Mouse (Mus musculus): Measurements from ENCODE around the gene Mr1. TPM values are rescaled to one million over a fixed set of nuclear protein-coding genes. Genes with fewer than 3 reads are reported as not detected.

Gene Mr1
- polyA plus RNA-seq, 1 experiment from 2014 or later: 1.3 TPM

GRCm38 (mm10) chr1:155124397-155124796 is 22.2 kb downstream of the Mr1 start:
- no peaks in the 10 kb centered on the region for H3K36me3 ChIP-seq
- H3K4me3 ChIP-seq: no peak overlapping the region
- H3K27ac ChIP-seq (replicated peaks): no peak overlapping the region
- no peak overlapping the region for H3K4me2 ChIP-seq
- no peaks in the 10 kb centered on the region for H3K9me3 ChIP-seq
- no peak for ATAC-seq (ENCODE audit: low read depth)
- no peaks in the 10 kb centered on the region for H3K4me1 ChIP-seq (replicated peaks)
- no peak overlapping the region for H3K9ac ChIP-seq
- WGBS: 93% methylated on average over 5 of the region's 5 CpGs
- H3K27me3 ChIP-seq: no peaks in the 10 kb centered on the region

- Histone ChIP-seq H3K4me3 (no peak overlapping the region), H3K27ac (replicated peaks) (no peak overlapping the region), H3K9me3 (no peaks in the 10 kb centered on the region), H3K9ac (no peak overlapping the region), H3K4me2 (no peak overlapping the region), H3K27me3 (no peaks in the 10 kb centered on the region), H3K36me3 (no peaks in the 10 kb centered on the region), H3K4me1 (replicated peaks) (no peaks in the 10 kb centered on the region)
- ATAC-seq (ENCODE audit: low read depth): no peak
- 84% methylated on average over 21 of the region's 21 CpGs for WGBS
Observed at GRCm38 (mm10) chr1:155121977-155122939, 24.4 kb downstream of the Mr1 start.

DNA sequence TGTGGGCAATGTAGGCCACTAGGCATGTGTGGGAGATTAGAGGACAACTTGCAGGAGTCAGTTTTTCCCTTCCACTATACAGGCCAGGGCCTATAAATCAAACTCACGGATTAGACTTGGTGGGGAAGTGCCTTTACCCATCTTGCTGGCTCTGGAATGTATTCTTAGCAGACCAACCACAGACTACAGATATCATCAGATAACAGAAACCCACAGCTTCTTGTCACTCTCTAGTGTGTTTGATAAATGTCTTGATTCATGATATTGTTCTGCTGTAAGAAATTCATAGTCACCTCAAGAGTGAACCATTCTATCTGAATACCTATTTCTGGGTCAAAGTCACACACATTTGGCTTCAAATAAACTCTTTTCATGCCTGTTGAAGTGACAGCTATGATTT is 26.9 kb downstream of the Mr1 start:
- Histone ChIP-seq H3K36me3 (no peaks in the 10 kb centered on the region), H3K4me1 (replicated peaks) (no peaks in the 10 kb centered on the region), H3K27me3 (no peaks in the 10 kb centered on the region), H3K9me3 (no peaks in the 10 kb centered on the region), H3K4me2 (no peak overlapping the region), H3K4me3 (no peak overlapping the region), H3K9ac (no peak overlapping the region), H3K27ac (replicated peaks) (no peak overlapping the region)
- WGBS: 54% methylated on average over 1 of the region's 1 CpGs
- no peak for ATAC-seq (ENCODE audit: low read depth)

DNA sequence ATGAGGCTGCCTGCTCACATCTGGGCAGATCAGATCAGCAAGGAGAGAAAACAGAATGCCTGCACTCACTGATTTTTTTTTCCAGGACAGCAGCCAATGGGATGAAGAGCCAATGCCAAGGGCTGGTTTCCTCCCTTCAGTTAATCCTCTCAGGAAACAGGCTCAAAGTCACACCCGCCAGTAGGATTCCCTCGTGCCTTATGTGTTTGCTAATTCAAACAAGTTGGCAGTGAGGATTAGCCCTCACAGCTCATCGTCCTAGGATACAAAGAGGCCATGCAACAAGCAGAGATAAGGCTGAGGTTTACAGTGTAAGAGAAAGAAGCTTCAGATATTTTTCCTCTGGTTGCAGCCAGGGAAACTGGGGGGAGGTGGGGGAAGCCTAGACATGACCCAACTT is 32.7 kb downstream of the Mr1 start:
- Histone ChIP-seq H3K36me3 (no peaks in the 10 kb centered on the region), H3K27me3 (no peaks in the 10 kb centered on the region), H3K27ac (replicated peaks) (no peak overlapping the region), H3K4me2 (no peak overlapping the region), H3K4me1 (replicated peaks) (peaks cover 25% of the 10 kb centered on the region), H3K9ac (no peak overlapping the region), H3K4me3 (no peak overlapping the region), H3K9me3 (no peaks in the 10 kb centered on the region)
- ATAC-seq (ENCODE audit: low read depth): no peak
- 38% methylated on average over 3 of the region's 3 CpGs for WGBS

GRCm38 (mm10) chr1:155112875-155113274 is 33.7 kb downstream of the Mr1 start:
- Histone ChIP-seq H3K27me3 (no peaks in the 10 kb centered on the region), H3K27ac (replicated peaks) (no peak overlapping the region), H3K4me3 (no peak overlapping the region), H3K4me2 (no peak overlapping the region), H3K9ac (no peak overlapping the region), H3K9me3 (no peaks in the 10 kb centered on the region), H3K4me1 (replicated peaks) (peaks cover 29% of the 10 kb centered on the region), H3K36me3 (no peaks in the 10 kb centered on the region)
- WGBS: 91% methylated on average over 1 of the region's 1 CpGs
- no peak for ATAC-seq (ENCODE audit: low read depth)

GRCm38 (mm10) chr1:155112118-155112517 is 34.5 kb downstream of the Mr1 start:
- no peak for ATAC-seq (ENCODE audit: low read depth)

DNA sequence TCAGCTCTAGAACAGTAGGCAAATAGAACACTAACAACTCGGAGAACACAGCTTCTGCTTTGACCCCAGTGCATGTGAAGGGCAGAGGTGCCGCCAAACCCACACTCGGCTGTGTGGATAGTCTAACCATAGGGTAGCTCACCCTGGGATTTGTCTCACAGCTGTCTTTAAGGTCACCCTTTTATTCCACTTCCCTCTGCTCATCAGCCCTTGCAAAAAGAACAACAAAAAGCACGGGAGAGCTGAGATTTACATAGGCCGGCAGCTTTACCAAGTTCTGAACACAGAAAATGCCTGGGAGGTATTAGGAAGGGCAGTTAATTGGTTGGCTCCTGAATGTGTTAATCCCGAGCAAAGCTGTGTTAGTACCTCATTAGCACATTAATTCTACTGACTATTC is 35.1 kb downstream of the Mr1 start:
- H3K27ac ChIP-seq (replicated peaks): no peak overlapping the region
- H3K4me3 ChIP-seq: no peak overlapping the region
- WGBS: 20% methylated on average over 6 of the region's 6 CpGs
- H3K27me3 ChIP-seq: no peaks in the 10 kb centered on the region
- no peak overlapping the region for H3K4me2 ChIP-seq
- peaks cover 29% of the 10 kb centered on the region for H3K4me1 ChIP-seq (replicated peaks)
- no peaks in the 10 kb centered on the region for H3K36me3 ChIP-seq
- H3K9me3 ChIP-seq: no peaks in the 10 kb centered on the region
- H3K9ac ChIP-seq: no peak overlapping the region
- no peak for ATAC-seq (ENCODE audit: low read depth)

More at GRCm38 (mm10) chr1:155112118-155112517, 34.5 kb downstream of the Mr1 start:
- no peak overlapping the region for H3K4me3 ChIP-seq
- H3K27me3 ChIP-seq: no peaks in the 10 kb centered on the region
- 63% methylated on average over 4 of the region's 4 CpGs for WGBS
- no peaks in the 10 kb centered on the region for H3K36me3 ChIP-seq
- H3K9me3 ChIP-seq: no peaks in the 10 kb centered on the region
- H3K27ac ChIP-seq (replicated peaks): no peak overlapping the region
- no peak overlapping the region for H3K4me2 ChIP-seq
- H3K9ac ChIP-seq: no peak overlapping the region
- H3K4me1 ChIP-seq (replicated peaks): peaks cover 29% of the 10 kb centered on the region

GRCm38 (mm10) chr1:155109387-155110350 is 36.9 kb downstream of the Mr1 start:
- Histone ChIP-seq H3K4me1 (replicated peaks) (peaks cover 29% of the 10 kb centered on the region), H3K27ac (replicated peaks) (peak overlapping the region; percentile 59), H3K9me3 (no peaks in the 10 kb centered on the region), H3K4me3 (no peak overlapping the region), H3K4me2 (no peak overlapping the region), H3K9ac (peak overlapping the region; percentile 49), H3K27me3 (no peaks in the 10 kb centered on the region), H3K36me3 (no peaks in the 10 kb centered on the region)
- no peak for ATAC-seq (ENCODE audit: low read depth)
- WGBS: 26% methylated on average over 18 of the region's 18 CpGs

GRCm38 (mm10) chr1:155108412-155108811 is 38.2 kb downstream of the Mr1 start:
- peaks cover 29% of the 10 kb centered on the region for H3K4me1 ChIP-seq (replicated peaks)
- no peaks in the 10 kb centered on the region for H3K9me3 ChIP-seq
- no peak overlapping the region for H3K4me3 ChIP-seq
- H3K36me3 ChIP-seq: no peaks in the 10 kb centered on the region
- no peak for ATAC-seq (ENCODE audit: low read depth)
- 40% methylated on average over 4 of the region's 4 CpGs for WGBS
- no peak overlapping the region for H3K4me2 ChIP-seq
- no peak overlapping the region for H3K27ac ChIP-seq (replicated peaks)
- H3K27me3 ChIP-seq: no peaks in the 10 kb centered on the region
- no peak overlapping the region for H3K9ac ChIP-seq

- H3K9ac ChIP-seq: no peak overlapping the region
- no peaks in the 10 kb centered on the region for H3K27me3 ChIP-seq
- WGBS: 59% methylated on average over 5 of the region's 5 CpGs
- no peaks in the 10 kb centered on the region for H3K9me3 ChIP-seq
- no peak for ATAC-seq (ENCODE audit: low read depth)
- no peaks in the 10 kb centered on the region for H3K36me3 ChIP-seq
- H3K4me3 ChIP-seq: no peak overlapping the region
- peaks cover 29% of the 10 kb centered on the region for H3K4me1 ChIP-seq (replicated peaks)
- no peak overlapping the region for H3K27ac ChIP-seq (replicated peaks)
- no peak overlapping the region for H3K4me2 ChIP-seq
Observed at GRCm38 (mm10) chr1:155107843-155108242, 38.8 kb downstream of the Mr1 start.

DNA sequence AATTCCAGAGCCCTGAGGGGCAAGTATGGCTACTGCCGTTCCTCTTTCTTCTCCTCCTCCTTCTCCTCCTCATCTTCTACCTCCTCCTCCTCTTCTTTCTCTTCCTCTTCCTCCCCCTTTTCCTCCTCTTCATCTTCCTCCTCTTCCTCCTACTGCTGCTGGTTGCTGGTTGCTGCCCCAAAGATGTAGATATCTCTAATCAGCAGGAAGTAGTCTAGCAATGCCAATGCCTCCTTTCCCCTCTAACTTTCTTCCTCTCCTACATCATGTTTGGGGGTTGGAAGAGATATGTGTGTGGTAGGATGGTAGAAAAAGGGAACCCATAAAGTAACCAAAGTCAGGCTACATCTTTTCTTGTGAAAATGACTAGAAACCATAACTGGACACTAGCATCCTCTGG is 40.3 kb downstream of the Mr1 start:
- ATAC-seq (ENCODE audit: low read depth): no peak
- H3K9me3 ChIP-seq: no peaks in the 10 kb centered on the region
- no peaks in the 10 kb centered on the region for H3K27me3 ChIP-seq
- H3K4me2 ChIP-seq: no peak overlapping the region
- H3K4me3 ChIP-seq: no peak overlapping the region
- peaks cover 19% of the 10 kb centered on the region for H3K4me1 ChIP-seq (replicated peaks)
- H3K27ac ChIP-seq (replicated peaks): no peak overlapping the region
- no peak overlapping the region for H3K9ac ChIP-seq
- no peaks in the 10 kb centered on the region for H3K36me3 ChIP-seq
- WGBS: 64% methylated on average over 1 of the region's 1 CpGs

GRCm38 (mm10) chr1:155103991-155104390 is 42.6 kb downstream of the Mr1 start:
- WGBS: 91% methylated on average over 5 of the region's 5 CpGs
- ATAC-seq (ENCODE audit: low read depth): no peak
- Histone ChIP-seq H3K27ac (replicated peaks) (no peak overlapping the region), H3K4me1 (replicated peaks) (peaks cover 10% of the 10 kb centered on the region), H3K36me3 (no peaks in the 10 kb centered on the region), H3K27me3 (no peaks in the 10 kb centered on the region), H3K9ac (no peak overlapping the region), H3K4me3 (no peak overlapping the region), H3K9me3 (no peaks in the 10 kb centered on the region), H3K4me2 (no peak overlapping the region)

Data from neural tube, embryonic 13.5 days (tissue).